Mouse (Mus musculus): ENCODE results near the gene Acsl1. TPM values are rescaled to one million over a fixed set of nuclear protein-coding genes. Genes with fewer than 3 reads are reported as not detected.
A peak's percentile ranks its signal among the peaks of the same experiment; 100 is the strongest.

Gene Acsl1
- not detected in 2 replicates for polyA plus RNA-seq (2012; ENCODE audit: insufficient read depth, insufficient read length, low replicate concordance, missing spikeins)

- under 1% methylated on average over 99 of the region's 106 CpGs for WGBS
- Histone ChIP-seq H3K27ac (ENCODE audit: insufficient read depth, low read depth, low read length) (peak within 1 kb of the TSS; percentile 70), H3K4me3 (ENCODE audit: insufficient read depth, low read depth, low read length) (peak within 1 kb of the TSS; percentile 81), H3K4me1 (ENCODE audit: control insufficient read depth, insufficient read depth, low read length) (peaks cover 3% of the 10 kb centered on the region; the same call in 1 of the 2 replicates)
- TF ChIP-seq CTCF (IDR thresholded peaks at IDR 0.05; ENCODE audit: insufficient read depth, low read depth, low read length), result 0 out of 2 replicates have a peak, but pooled peaks have one; percentile 8
- peak; percentile 58 for TF ChIP-seq POLR2A (IDR thresholded peaks at IDR 0.05; ENCODE audit: insufficient read depth, low read depth, low read length)
Observed at GRCm38 (mm10) chr8:46470792-46471781, at the start of gene Acsl1. Acsl1 (plus strand) TSS chr8:46471037.

GRCm38 (mm10) chr8:46421515-46421914 is 49.3 kb upstream of the Acsl1 start:
- Histone ChIP-seq H3K4me1 (ENCODE audit: control insufficient read depth, insufficient read depth, low read length) (no peaks in the 10 kb centered on the region), H3K27ac (ENCODE audit: insufficient read depth, low read depth, low read length) (no peak overlapping the region)

GRCm38 (mm10) chr8:46427940-46428339 is 42.9 kb upstream of the Acsl1 start:
- peaks cover 5% of the 10 kb centered on the region for H3K4me1 ChIP-seq (ENCODE audit: control insufficient read depth, insufficient read depth, low read length)
- no peak for TF ChIP-seq CTCF (IDR thresholded peaks at IDR 0.05; ENCODE audit: insufficient read depth, low read depth, low read length)
- no peak for TF ChIP-seq POLR2A (IDR thresholded peaks at IDR 0.05; ENCODE audit: insufficient read depth, low read depth, low read length)
- H3K27ac ChIP-seq (ENCODE audit: insufficient read depth, low read depth, low read length), result no peak overlapping the region
- H3K4me3 ChIP-seq (ENCODE audit: insufficient read depth, low read depth, low read length), result no peak overlapping the region

More at GRCm38 (mm10) chr8:46421515-46421914, 49.3 kb upstream of the Acsl1 start:
- TF ChIP-seq POLR2A (IDR thresholded peaks at IDR 0.05; ENCODE audit: insufficient read depth, low read depth, low read length), result no peak
- no peak for TF ChIP-seq CTCF (IDR thresholded peaks at IDR 0.05; ENCODE audit: insufficient read depth, low read depth, low read length)
- no peak overlapping the region for H3K4me3 ChIP-seq (ENCODE audit: insufficient read depth, low read depth, low read length)
- 81% methylated on average over 6 of the region's 6 CpGs for WGBS

DNA sequence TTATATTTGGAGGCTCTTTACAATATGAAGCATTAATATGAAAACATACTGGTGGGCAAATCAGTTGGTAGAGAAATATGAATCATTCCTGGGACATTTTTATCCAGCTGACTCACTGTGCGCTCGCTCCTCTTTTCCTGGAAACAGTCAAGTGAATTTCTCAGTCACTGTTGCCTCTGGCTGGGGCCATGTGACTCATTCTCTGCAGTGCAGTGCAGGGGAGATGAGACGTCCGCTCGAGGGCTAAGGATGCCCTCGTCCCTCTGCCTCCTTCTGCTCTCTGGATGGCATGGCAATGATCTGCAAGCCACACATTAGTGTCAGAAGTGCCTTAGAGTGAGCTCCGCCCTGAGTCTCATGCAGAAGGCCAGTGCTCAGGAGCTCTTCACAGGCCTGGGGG is 41.0 kb upstream of the Acsl1 start:
- no peak for TF ChIP-seq POLR2A (IDR thresholded peaks at IDR 0.05; ENCODE audit: insufficient read depth, low read depth, low read length)
- no peak for TF ChIP-seq CTCF (IDR thresholded peaks at IDR 0.05; ENCODE audit: insufficient read depth, low read depth, low read length)
- no peak overlapping the region for H3K27ac ChIP-seq (ENCODE audit: insufficient read depth, low read depth, low read length)
- H3K4me1 ChIP-seq (ENCODE audit: control insufficient read depth, insufficient read depth, low read length), result peaks cover 5% of the 10 kb centered on the region
- 42% methylated on average over 7 of the region's 7 CpGs for WGBS
- no peak overlapping the region for H3K4me3 ChIP-seq (ENCODE audit: insufficient read depth, low read depth, low read length)

GRCm38 (mm10) chr8:46431921-46432320 is 38.9 kb upstream of the Acsl1 start:
- 92% methylated on average over 4 of the region's 4 CpGs for WGBS
- TF ChIP-seq CTCF (IDR thresholded peaks at IDR 0.05; ENCODE audit: insufficient read depth, low read depth, low read length), result no peak
- TF ChIP-seq POLR2A (IDR thresholded peaks at IDR 0.05; ENCODE audit: insufficient read depth, low read depth, low read length), result no peak
- Histone ChIP-seq H3K27ac (ENCODE audit: insufficient read depth, low read depth, low read length) (no peak overlapping the region), H3K4me1 (ENCODE audit: control insufficient read depth, insufficient read depth, low read length) (peaks cover 5% of the 10 kb centered on the region), H3K4me3 (ENCODE audit: insufficient read depth, low read depth, low read length) (no peak overlapping the region)

DNA sequence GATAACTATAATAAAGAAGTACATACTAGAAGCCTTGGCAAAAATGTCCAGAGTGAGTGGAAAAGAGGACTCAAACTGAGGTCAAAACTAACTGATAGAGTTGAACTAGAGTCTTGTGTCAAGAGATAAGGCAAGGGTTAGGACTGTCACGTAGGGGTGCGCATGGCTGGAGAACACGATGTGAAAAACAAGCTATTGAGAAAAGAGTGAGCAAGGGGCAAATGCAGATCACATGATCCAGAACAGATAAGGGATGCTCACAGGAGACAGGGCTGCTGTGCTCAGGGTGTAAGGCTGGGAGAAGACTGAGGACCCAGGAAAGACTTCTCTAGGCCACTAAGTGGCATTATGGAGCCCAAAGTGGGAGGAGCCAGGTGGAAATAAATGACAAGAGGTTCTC is 38.3 kb upstream of the Acsl1 start:
- no peak for TF ChIP-seq CTCF (IDR thresholded peaks at IDR 0.05; ENCODE audit: insufficient read depth, low read depth, low read length)
- TF ChIP-seq POLR2A (IDR thresholded peaks at IDR 0.05; ENCODE audit: insufficient read depth, low read depth, low read length), result no peak
- Histone ChIP-seq H3K27ac (ENCODE audit: insufficient read depth, low read depth, low read length) (no peak overlapping the region), H3K4me3 (ENCODE audit: insufficient read depth, low read depth, low read length) (no peak overlapping the region), H3K4me1 (ENCODE audit: control insufficient read depth, insufficient read depth, low read length) (peaks cover 5% of the 10 kb centered on the region)
- WGBS, result 97% methylated on average over 3 of the region's 3 CpGs

DNA sequence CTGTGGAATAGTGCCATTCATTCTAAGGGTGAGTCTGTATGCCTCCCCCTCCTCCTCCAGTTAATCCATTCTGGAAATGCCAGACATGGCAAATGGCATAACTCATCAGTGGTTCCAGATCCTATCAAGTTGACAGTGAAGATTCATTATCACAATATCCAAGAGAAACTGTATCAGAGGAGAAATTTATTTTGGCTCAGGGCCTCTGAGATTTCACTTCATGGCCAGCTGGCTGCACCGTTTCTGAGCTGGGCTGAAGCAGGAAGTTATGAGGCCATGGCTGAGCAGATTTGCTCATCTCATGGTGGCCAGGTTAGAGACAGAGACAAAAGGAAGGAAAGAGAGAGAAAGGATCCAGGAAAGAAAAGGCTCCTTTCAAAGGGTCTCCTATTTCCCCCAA is 37.2 kb upstream of the Acsl1 start:
- WGBS, result 67% methylated on average over 1 of the region's 1 CpGs
- H3K4me1 ChIP-seq (ENCODE audit: control insufficient read depth, insufficient read depth, low read length), result peaks cover 5% of the 10 kb centered on the region
- no peak overlapping the region for H3K27ac ChIP-seq (ENCODE audit: insufficient read depth, low read depth, low read length)
- TF ChIP-seq POLR2A (IDR thresholded peaks at IDR 0.05; ENCODE audit: insufficient read depth, low read depth, low read length) (no peak), CTCF (IDR thresholded peaks at IDR 0.05; ENCODE audit: insufficient read depth, low read depth, low read length) (no peak)
- H3K4me3 ChIP-seq (ENCODE audit: insufficient read depth, low read depth, low read length), result no peak overlapping the region

- TF ChIP-seq POLR2A (IDR thresholded peaks at IDR 0.05; ENCODE audit: insufficient read depth, low read depth, low read length), result no peak
- TF ChIP-seq CTCF (IDR thresholded peaks at IDR 0.05; ENCODE audit: insufficient read depth, low read depth, low read length), result no peak
- Histone ChIP-seq H3K4me1 (ENCODE audit: control insufficient read depth, insufficient read depth, low read length) (no peaks in the 10 kb centered on the region), H3K4me3 (ENCODE audit: insufficient read depth, low read depth, low read length) (no peak overlapping the region), H3K27ac (ENCODE audit: insufficient read depth, low read depth, low read length) (no peak overlapping the region)
- WGBS, result 76% methylated on average over 10 of the region's 10 CpGs
Observed at GRCm38 (mm10) chr8:46438491-46438890, 32.3 kb upstream of the Acsl1 start.

Measured in olfactory bulb, adult 2 months (tissue).